In the genomic region with DNA sequence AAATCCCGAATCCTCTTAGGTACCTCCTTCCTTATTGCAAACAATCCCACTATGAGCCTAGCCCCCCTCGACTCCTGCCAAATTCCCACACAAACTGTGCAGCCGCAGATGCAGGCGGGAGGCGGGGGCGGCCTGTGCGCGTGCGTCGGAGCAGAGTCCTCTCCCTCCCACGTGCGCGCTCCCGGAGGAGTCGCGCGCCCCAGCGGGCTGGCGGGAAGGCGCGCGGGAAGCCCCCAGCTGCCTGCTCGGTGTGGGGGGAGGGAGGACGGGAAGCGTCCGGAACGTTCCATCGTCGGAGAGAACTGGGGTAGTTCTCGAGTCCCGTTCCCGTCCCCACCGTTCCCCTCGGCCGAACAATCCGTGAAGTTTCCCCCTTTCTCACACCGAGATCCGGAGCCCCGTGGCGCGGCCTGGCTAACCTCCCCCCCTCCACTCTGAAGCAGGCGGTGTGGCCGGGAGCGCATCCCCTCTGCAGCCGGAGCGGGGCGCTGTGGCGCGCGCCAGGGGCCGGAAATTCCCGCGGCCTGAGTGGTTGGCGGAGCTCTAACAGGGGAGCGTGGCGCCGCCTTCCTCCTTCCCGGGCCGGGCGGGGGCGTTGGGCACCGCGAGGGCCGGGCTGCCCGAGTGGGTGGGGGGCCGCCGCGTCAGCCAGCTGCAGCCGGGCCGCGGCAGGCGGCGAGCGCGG, we compare ENCODE assay signal across 8 mouse cellular contexts. TPM values are rescaled to one million over a fixed set of nuclear protein-coding genes. Genes with fewer than 3 reads are reported as not detected.
DNase-seq lines count a peak whose midpoint lies in the region; ATAC-seq and TF ChIP-seq lines count a peak whose summit lies in the region.

No protein-coding gene starts in this region.

- ATAC-seq in G1E (ENCODE audit: extremely low read depth, insufficient number of reproducible peaks, low FRiP score, poor library complexity, severe bottlenecking) = peak; percentile 74
- peak; percentile 95 for ATAC-seq in forebrain, embryonic 16.5 days
- peak; percentile 97 for ATAC-seq in lung, embryonic 15.5 days (ENCODE audit: borderline replicate concordance, extremely low read depth, low FRiP score, low TSS enrichment)

- peak overlapping the region; percentile 49 for H3K4me2 ChIP-seq in forebrain, embryonic 16.5 days (ENCODE audit: low read length)
- peak overlapping the region; percentile 78 for H3K4me2 ChIP-seq in lung, embryonic 15.5 days

- under 1% methylated on average over 49 of the region's 75 CpGs for WGBS in forebrain, embryonic 16.5 days
- under 1% methylated on average over 69 of the region's 75 CpGs for WGBS in lung, embryonic 15.5 days

- H3K4me1 ChIP-seq in G1E (ENCODE audit: insufficient read depth, low read depth, low read length) = peaks cover 33% of the 10 kb centered on the region
- H3K4me1 ChIP-seq in forebrain, embryonic 16.5 days (replicated peaks; ENCODE audit: control insufficient read depth, insufficient read depth, low read length) = peaks cover 15% of the 10 kb centered on the region
- H3K4me1 ChIP-seq in lung, embryonic 15.5 days = peaks cover 20% of the 10 kb centered on the region

- no peaks in the 10 kb centered on the region for H3K9me3 ChIP-seq in G1E (replicated peaks)
- no peaks in the 10 kb centered on the region for H3K9me3 ChIP-seq in forebrain, embryonic 16.5 days (ENCODE audit: control insufficient read depth, low read length)
- H3K9me3 ChIP-seq in lung, embryonic 15.5 days = no peaks in the 10 kb centered on the region

- peaks cover 5% of the 10 kb centered on the region for H3K36me3 ChIP-seq in G1E (replicated peaks)
- H3K36me3 ChIP-seq in forebrain, embryonic 16.5 days (ENCODE audit: control insufficient read depth, insufficient read depth) = peaks cover 9% of the 10 kb centered on the region
- H3K36me3 ChIP-seq in lung, embryonic 15.5 days = peaks cover 10% of the 10 kb centered on the region; the same call in 1 of the 2 replicates

- H3K9ac ChIP-seq in forebrain, embryonic 16.5 days (replicated peaks; ENCODE audit: low read depth, low read length) = peak overlapping the region; percentile 89
- H3K9ac ChIP-seq in lung, embryonic 15.5 days = peak overlapping the region; percentile 88

- peak overlapping the region; percentile 87 for H3K4me3 ChIP-seq in G1E (ENCODE audit: low read depth, low read length)
- peak overlapping the region; percentile 81 for H3K4me3 ChIP-seq in forebrain, embryonic 16.5 days (replicated peaks; ENCODE audit: low read length)
- peak overlapping the region; percentile 91 for H3K4me3 ChIP-seq in lung, embryonic 15.5 days

- peak overlapping the region; percentile 99 for H3K27ac ChIP-seq in forebrain, embryonic 16.5 days (ENCODE audit: low read length)
- peak overlapping the region; percentile 98 for H3K27ac ChIP-seq in lung, embryonic 15.5 days

- peak; percentile 27; the same call in 1 of the 2 replicates for TF ChIP-seq CTCF in G1E (IDR thresholded peaks at IDR 0.05; ENCODE audit: low read depth, low read length)

- peak; percentile 96 for DNase-seq in G1E (ENCODE audit: low spot score)
- DNase-seq in cerebellum, adult 18-20 months = peak; percentile 96 to 99
- DNase-seq in heart, postnatal 4 days = peak; percentile 99
- DNase-seq in layer of hippocampus, adult 8-10 months (ENCODE audit: low spot score in 2 of 2) = peak; percentile 96 to 97
- peak; percentile 96 for DNase-seq in ovary, adult 18-20 months (ENCODE audit: low spot score)
- DNase-seq in thymus, postnatal 0 days (ENCODE audit: low spot score) = peak; percentile 96

- H3K27me3 ChIP-seq in G1E (ENCODE audit: insufficient read depth, low read length) = peaks cover 8% of the 10 kb centered on the region; the same call in 1 of the 2 replicates
- H3K27me3 ChIP-seq in forebrain, embryonic 16.5 days (replicated peaks; ENCODE audit: control insufficient read depth, insufficient read depth, low read length) = no peaks in the 10 kb centered on the region
- no peaks in the 10 kb centered on the region for H3K27me3 ChIP-seq in lung, embryonic 15.5 days

RNA-seq across cellular contexts. Expression of a gene that starts 15.4 kb away (rescaled TPM):
- total RNA-seq in G1E (2014; fragmentation: Nextera tagmentation) (31.3 and 34.6 TPM in 2 replicates), G1E (2017) (14.7 and 14.9 TPM in 2 replicates)
- polyA plus RNA-seq in G1E (2012) = 5.8 and 9.7 TPM in 2 replicates
- 45.5 and 50.4 TPM in 2 replicates for polyA plus RNA-seq in forebrain, embryonic 16.5 days (2015; fragmentation: Nextera tagmentation; extraction: Ambion mirVana)
- total RNA-seq in heart, postnatal 4 days (2021) = 10 to 100 TPM; 20.4 to 22.1 TPM
- 10 to 100 TPM; 40.1 to 46.5 (median 43.4) TPM for total RNA-seq in layer of hippocampus, adult 8-10 months (2022)
- polyA plus RNA-seq in lung, embryonic 15.5 days (2015; fragmentation: Nextera tagmentation; extraction: Ambion mirVana) = 20.0 and 22.5 TPM in 2 replicates
- 16.9 and 17.8 TPM in 2 replicates for polyA plus RNA-seq in thymus, postnatal 0 days (2015; fragmentation: Nextera tagmentation; extraction: Ambion mirVana)

Comparison
In these comparisons a context has a peak if more than half of its experiments do, and no peak if none do; other contexts are left out.
1. Peak in every context shown above with its lines: DNase-seq, ATAC-seq, H3K4me3 ChIP-seq and H3K27ac ChIP-seq.